Mouse (Mus musculus): ENCODE measurements at regions not wholly inside any gene's neighbourhood (a gene's known extent, or its start where the extent isn't known, plus 50 kb on each side); places are given as distances from the start of the nearest gene placed in this dataset.
A peak's percentile ranks its signal among the peaks of the same experiment; 100 is the strongest.

DNA sequence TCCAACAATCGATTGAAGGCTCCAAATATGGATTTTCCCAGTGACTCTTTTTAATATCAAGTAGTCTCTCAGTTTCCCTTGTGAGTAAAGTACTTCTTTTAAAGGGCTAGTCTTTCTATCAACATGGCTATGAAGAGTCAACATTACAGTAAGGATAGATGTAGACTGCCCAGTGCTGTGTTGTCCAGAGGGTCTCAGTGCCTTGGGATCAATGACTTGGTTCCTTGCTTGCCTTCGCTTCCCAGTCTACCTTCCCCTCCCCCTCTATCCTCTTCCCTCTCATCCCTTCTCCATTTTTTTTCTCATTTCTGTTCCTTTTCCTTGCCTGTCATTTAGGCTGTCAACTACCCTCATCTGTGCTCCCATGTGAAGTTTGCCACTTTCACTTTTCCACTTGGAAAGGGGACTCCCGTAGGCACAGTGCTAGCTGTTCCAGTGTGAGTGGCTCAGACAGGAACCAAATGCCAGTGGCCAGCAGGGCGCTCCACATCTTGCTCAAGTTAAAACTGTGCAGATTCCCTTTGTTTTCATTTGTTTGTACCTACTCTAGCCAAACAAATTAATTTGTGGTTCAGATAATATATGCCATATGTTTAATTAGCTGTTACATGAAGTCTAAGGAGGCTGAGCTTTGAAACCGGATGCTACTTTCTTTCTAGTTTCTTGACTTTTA is 608.9 kb downstream of the Lmo4 start:
- no peak for DNase-seq (ENCODE audit: low read depth, low spot score)

DNA sequence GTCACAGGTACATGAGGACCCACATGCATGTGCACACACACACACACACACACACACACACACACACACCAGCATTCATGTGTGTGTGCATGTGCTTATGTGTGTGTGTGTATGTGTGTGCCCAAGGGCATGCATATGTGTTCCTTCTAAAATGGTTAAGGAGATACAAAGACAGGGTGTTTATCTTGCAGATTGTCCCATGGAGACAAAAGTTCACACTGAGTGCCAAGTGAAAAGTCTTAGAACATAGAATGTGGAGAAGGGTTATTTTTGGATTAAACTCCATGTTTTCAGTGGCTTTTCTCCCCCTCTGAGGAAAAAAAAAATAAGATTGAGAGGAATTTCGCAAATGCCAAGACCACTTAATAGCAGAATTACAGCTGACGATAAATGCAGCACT is 609.9 kb downstream of the Lmo4 start:
- no peak for DNase-seq (ENCODE audit: low read depth, low spot score)

DNA sequence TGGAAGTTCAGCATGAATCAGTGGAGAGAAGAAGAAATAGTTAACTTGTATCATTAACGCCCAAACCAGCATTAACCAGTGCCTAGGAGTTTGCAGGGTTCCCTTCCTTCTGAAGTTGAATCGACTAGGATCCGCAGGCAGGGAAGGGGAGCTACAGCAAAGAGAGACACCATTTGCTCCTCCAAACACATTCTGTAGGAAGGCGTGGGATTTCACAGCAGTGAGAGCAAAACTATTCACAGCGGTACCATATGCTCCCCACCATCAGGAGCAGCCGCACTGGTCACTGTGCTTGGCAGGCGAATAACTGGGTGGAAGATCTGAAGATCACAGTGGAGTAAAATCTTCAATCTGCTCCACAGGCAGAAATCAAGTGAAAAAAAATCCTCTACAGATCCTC is 610.3 kb downstream of the Lmo4 start:
- no peak for DNase-seq (ENCODE audit: low read depth, low spot score)

DNA sequence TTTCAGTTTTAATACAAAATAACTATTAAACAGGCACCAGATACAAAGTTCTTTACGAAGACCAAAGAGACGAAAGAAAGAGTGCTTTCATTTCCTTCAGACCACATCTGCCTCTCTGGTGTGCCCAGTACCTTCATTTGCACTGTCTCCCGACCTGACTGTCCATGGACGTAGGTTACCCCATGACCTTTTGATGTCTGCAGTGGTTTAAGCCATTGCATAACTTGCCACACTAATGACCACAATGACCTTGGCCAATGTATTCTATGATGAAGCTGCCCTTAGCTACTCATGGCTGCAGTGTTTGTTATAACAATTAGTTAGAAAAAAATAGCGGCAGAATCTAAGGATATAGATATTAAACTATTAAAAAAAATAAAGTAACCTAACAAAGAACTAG is 618.4 kb downstream of the Lmo4 start:
- DNase-seq (ENCODE audit: low read depth, low spot score) = no peak

DNA sequence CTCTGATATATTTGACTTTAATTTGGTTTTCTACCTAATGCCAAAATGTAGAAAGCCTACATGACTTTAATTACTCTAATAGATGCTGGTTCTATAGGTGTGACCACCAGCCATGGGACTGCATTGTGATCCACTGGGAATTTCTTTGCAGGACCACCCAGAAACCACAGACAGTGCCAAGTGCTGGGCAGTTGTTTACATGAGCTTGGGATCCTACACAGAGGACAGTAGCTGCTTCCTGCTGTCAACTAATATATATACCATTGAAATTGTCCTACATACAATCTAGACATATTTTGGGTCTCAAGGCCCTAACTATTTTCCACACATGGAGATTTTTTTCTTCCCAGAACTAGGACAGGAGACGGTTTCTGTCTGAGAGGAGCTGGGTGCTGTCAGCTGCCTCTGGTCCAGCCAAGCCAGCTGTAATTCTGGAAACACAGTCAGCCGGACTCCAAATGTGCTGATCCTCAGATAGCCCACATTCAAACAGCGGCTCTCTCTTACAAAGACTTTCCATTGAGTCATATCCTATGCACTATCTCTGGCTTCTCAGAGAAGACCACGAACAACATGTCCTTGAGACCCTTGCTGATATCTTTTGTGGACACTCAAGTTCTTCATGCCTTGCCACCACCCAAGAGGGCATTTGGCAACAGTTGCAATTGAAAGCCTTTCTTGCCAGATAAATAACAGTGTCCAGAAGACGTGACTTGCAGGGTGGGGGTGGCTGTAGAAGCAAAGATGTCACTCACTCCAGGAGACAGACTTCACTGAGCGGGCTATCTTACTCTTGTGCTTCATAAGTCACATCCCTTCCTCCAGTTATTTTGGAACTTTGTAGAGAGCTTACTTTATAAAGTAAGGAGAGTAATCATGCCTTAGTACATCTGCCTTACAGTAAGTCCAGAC is 620.1 kb downstream of the Lmo4 start:
- no peak for DNase-seq (ENCODE audit: low read depth, low spot score)

DNA sequence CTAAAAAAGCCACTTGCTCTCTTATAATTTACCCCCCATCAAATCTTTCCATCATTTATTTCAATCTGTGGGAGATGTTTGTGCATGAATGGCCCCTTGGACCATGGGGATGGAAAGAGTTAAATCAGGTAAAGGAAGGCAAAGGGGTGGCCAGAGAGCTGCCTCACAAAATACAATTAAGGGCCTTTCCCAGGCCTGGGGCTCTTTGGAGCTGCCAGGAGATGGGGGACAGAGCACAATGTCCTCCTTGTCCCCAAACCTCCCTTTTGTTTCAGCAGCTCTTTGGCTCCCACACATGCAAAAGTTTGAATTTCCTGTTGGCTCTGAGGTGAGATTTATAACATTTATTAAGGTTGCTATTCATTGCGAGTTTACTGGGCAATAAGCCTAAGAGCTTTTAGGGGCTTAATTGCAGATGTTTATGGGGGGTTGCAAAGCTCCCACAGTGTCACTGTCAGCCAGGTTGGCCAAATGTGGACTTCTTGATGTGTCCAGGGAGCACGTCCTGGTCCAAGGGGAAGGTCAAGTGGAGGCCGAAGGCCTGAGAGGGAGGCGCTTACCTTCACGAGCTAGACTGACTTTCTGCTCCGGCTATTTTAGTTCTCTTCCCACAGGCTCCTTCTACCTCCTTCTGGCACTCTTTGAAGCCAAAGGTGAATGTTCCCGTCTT is 628.5 kb downstream of the Lmo4 start:
- no peak for DNase-seq (ENCODE audit: low read depth, low spot score)

DNA sequence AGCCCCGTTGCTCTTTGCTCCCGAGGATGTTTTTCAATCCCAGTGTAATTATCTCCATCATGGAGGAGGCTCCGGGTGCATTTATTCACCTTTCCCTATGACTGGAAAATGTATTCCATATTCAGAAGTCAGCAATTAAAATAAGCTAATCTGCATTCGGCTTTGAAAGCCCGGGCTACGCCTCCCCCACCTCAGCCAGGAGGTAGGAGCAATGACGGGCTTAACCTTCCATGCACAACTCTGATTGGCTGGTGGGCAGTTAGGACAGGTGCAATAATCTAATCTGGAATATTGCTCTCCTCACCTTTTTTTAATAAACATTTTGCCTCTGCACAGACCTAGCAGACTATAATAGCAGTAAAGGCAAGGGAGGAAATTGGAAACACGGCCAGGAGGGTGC is 629.3 kb downstream of the Lmo4 start:
- DNase-seq (ENCODE audit: low read depth, low spot score) = no peak

DNA sequence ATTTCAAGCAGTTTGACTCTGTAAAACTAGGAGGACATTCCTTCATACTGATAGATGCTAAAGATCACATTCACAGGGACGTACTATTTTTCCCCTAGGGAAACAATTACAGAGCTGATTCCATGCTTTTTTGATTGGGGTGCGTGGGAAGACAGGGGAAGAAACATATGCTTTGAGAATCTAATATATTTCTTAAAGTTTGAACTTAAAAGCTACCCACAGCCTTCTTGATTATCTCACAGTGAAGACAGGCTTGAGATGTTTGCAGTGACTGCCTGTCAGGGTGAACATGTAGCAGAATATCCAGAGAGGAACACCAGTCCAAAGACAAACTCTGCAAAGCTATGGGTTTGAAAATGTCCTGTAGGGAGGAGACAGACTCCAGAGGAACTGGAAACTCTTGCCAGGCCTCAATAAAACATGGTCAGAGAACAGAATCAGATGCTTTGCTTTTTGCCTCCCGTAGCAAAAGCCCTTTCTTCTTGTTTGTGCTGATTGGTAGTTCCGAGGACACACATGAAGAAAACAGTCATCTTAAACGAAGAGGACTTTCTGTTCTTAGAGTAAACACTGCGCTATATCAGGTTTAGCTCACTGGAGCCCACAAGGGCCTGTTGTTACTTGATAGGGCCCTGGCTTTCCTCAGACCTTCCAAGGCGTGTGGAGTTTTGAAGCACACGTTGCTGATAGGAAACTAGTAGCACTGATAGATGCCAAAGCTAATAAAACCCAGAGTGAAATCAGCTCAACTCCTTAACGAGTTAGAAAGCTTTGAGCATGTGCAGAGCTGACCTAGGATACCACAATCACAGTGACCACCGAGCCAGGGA is 630.8 kb downstream of the Lmo4 start:
- DNase-seq (ENCODE audit: low read depth, low spot score) = no peak

DNA sequence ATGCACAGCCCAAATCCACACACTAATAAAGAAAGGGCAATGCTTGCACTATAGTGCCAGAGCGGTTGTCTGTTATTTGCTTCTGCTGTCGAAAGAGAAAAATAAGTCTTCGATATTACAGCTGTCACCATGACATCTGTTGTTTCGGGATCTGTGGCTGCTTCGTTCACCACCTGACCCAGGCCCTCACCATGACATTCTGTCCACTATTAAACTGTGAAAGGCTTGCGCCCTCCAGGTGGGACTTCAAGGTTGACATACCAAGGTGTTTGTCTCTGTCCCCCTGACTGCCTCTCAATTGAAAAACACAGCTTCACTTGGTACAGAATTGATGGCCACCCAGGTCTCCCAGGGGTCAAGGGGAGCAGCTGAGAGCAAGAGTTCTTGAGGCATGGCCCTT is 635.1 kb downstream of the Lmo4 start:
- no peak for DNase-seq (ENCODE audit: low read depth, low spot score)

DNA sequence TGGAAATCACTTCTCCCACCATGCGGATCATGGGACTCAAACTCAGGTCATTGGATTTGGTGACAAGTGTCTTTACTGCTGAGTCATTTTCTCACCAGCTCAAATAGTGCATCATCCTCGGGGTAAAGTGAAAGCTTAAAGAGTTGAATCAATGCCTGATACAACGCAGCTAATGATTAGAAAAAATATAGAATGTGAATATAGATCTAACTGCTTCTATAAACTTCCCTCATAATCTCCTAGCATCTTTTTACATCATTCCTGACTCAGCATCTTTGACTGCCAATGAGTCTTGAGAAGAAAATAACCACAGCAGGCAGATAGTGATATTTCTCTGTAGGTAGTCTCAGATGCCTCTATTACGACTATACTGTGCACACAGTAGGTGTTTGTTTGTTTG is 640.0 kb downstream of the Lmo4 start:
- no peak for DNase-seq (ENCODE audit: low read depth, low spot score)

DNA sequence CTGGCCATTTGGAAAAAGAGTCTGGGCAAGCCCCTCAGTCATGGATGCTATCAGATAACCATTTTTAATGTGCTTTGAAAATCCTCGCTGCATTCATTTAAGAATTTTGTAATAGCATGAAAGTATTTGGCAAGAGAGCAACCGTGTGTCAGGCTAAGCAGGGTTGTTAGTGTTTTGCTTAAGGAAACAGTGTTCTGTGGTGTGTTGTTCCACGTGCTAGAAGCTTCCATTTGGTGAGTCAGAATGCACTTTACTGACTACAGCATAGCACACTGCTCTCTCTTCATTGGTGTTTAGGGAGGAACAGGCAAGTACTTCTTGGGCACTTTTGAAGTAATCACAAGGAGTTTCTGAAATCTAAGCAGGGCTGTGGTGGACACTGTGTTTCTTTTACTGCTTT is 661.0 kb upstream of the Pkn2 start:
- DNase-seq (ENCODE audit: low read depth, low spot score) = no peak

DNA sequence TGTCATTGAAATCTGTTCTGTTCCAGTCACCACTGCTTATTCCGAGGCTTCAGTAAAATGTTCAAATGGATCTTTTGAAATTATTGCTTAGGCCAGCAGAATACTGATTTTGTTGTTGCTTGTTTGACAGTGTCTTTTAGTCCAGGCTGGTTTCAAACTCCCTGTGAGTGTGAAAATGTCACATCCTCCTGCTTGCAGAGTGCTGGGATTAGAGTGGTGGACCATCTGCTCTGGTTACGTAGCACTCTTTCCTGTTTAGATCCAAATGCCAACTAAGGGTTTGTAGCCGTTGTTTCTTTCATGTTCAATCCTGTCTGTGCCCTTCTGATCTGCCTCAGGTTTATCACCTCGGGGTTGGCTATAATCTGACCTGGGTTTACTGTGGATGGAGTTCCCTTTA is 646.2 kb upstream of the Pkn2 start:
- no peak for DNase-seq (ENCODE audit: low read depth, low spot score)

DNA sequence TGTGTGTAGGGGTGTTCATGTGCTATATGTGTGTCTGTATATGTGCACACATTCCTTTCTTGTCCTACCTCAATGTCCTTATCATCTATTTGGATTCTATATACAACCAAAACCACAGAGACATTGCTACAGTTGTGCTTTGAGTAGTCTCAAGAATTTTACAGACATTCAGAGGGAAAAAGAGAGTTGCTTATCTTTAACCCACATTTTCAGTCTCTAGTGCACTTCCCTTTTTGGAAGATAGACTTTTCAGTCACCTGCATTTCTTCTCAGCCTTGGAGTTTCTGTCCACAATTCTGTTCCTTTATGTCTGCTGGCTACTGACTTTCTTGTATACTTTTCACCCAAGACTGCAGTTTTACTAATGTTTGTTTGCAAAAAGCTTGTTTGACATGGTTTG is 645.5 kb upstream of the Pkn2 start:
- no peak for DNase-seq (ENCODE audit: low read depth, low spot score)

DNA sequence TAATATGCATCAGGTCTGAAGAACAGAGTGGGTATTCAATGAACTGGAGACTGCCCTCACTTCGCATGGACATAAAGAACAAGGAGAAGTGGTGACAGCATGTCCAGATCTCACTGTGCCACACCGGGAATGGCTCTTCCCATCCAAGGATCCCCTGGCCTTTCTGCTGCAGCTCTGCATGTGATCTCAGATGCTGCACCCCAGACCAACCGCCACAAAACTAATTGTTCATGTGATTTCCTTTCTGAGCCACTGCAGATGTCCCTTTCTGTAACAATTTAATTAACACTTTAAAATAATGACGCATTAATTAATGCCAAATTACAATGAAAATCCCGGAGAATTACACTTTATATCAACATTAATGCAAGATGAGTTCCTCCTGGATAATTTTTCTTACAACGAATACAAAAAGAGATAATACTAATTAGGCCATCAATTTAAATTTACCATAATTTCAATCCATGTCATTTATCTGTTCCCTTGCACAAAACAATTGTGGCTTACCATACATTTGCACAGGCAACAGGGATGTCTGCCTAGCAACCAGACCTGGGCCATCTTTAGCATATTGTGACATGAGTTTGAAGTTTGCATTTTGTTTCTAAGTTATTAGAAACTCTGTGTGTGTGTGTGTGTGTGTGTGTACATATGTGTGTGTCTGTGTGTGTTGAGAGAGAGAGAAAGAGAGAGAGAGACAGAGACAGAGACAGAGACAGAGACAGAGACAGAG is 630.9 kb upstream of the Pkn2 start:
- no peak for DNase-seq (ENCODE audit: low read depth, low spot score)

DNA sequence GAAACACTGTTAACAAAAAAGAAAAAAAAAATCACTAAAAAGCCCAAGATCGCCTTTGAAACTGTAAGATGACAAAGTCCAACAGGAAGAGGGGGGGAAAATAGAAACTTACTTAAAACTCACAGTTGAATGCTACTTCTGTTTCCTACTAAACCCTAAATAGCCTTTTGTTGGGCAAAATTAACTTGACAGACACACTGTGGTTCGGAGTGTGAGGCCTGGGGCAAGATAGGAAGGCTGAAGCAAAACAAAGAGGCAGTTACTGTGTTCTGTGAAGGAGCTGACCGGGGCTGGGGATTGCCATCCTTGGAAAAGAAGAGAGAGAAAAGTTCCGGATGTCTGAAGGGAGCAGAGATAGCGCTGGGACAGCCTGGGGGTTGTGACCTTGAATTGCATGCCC is 627.7 kb upstream of the Pkn2 start:
- no peak for DNase-seq (ENCODE audit: low read depth, low spot score)

DNA sequence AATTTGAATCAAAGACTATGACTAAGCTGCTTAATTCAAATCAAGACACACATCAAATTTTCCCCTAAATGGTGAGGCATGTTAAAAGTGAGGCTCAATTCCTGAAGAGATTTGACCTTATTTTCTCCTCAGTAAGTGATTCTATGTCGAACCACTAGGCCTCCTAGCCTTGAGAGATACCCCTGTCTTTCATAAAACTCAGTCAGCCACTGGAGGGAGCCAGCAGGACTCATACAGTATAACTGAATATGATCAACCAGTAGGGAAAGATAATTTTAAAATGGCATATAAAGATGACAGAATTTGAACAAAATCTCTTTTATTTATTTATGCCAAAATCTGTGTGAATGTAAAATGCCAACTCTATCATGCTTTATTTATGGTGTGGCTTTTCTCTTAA is 626.5 kb upstream of the Pkn2 start:
- DNase-seq (ENCODE audit: low read depth, low spot score) = peak; percentile 27

DNA sequence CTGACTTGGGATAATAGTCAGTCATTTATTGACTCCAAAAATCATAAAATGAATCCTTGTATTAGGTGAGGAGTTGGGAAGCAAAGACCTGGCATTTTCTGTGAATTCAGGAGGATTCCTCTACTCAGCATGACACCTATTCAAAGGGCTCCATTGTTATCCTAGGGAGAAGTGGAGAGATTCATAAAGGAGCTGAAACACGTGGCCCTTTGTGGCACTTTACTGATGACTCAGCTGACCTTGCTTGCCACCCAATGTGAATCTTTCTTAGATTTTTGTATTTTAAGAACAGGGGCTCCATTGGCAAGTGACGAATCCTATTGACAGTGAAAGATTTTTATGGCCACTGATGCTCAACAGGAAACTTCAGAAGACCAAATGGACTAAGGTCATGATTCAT is 619.2 kb upstream of the Pkn2 start:
- no peak for DNase-seq (ENCODE audit: low read depth, low spot score)

DNA sequence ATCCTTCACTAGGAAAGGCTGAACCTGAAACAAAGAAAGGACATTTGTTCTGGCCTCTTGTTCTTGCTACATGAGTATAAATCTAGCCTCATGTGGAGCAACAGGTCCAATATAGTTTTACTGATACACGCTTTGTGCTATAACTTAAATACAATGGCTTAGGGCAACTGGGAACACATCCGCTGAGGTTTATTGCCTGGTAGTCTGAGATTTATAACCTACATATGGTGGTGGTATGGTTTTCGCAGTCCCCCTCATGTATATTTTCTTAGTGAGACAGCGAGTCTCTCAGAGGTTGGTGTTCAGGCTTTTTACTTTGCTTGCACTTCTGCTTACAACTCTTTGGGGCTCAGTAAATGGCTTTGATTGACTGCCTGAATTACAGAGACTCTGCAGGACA is 613.6 kb upstream of the Pkn2 start:
- DNase-seq (ENCODE audit: low read depth, low spot score) = no peak

DNA sequence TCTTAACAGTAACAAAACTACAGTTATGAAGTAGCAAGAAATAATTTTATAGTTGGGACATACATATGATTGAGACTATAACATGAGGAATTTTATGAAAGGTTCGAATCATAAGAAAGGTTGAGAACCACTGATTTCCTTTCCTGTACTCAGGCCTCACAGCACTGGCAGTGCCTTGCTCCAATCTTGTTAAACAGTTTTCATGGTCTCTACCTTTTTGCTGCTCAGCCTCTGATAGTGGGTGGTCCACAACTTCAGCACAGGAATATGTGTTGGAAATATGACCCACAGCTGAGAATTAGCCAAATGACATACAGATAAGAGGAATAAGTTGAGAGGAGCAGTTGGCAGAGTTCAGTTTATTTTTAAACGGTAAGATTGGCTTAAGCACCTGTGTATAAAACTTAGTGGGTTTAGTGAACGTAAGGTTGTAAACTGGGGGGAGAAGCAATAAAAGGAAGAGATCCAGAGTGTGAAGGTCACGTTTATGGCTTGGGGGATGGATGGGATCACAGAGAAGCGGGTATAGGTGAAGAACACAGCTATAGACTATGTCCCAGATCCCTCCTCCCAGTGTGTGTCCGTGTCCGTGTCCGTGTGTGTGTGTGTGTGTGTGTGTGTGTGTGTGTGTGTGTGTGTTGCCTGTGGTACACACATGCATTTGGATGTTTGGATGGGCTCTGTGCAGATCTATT is 596.3 kb upstream of the Pkn2 start:
- no peak for DNase-seq (ENCODE audit: low read depth, low spot score)

DNA sequence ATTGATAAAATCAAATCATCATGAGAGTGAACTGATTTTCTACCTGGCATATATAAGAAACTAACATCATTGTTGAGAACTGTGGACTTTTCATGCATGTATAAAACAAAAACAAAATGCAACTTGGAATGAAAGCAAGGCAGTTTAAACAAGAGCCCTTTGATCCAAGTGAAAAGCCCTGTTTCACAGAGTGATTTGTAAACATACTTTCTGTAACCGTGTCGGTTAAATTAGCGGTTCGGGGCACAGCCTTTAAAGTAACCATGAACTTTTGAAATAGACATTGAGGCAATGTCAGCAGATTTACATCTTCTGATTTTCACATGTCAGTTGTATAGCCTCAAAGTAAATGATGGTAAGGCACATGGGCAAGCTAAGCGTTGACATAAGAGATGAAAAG is 593.7 kb upstream of the Pkn2 start:
- no peak for DNase-seq (ENCODE audit: low read depth, low spot score)
